Mouse (Mus musculus): ENCODE measurements around the gene Lsm7. TPM values are rescaled to one million over a fixed set of nuclear protein-coding genes. Genes with fewer than 3 reads are reported as not detected.

The Lsm7 gene
- polyA plus RNA-seq, 1 experiment, result 150 TPM

DNA sequence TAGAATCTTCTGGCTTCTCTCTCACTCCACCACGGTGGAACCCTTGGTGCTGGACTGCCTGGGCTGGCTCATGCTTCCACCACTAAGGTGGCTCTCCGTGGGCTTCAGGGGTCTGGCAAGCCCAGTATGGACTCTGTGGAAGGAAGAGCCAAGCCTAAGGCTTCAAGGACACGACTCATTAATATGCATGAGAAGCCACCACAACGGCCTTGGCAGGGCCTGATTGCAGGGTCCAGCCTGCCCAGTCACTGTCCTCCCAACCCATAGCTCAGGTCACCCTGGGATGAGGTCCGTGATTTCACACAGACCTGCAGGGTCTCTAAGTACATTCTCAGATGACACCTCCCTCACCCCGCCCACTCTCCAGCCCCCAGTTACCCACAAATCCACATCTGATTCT, 15.2 kb downstream of the Lsm7 start:
- no peaks in the 10 kb centered on the region for H3K79me2 ChIP-seq (ENCODE audit: control insufficient read depth, insufficient read depth)
- H3K27me3 ChIP-seq (ENCODE audit: control insufficient read depth, insufficient read depth, insufficient read length), result peaks cover 31% of the 10 kb centered on the region
- H3ac ChIP-seq (ENCODE audit: control insufficient read depth, insufficient read length), result no peak overlapping the region
- no peaks in the 10 kb centered on the region for H3K36me3 ChIP-seq (ENCODE audit: control insufficient read depth, insufficient read depth)
- H3K4me2 ChIP-seq (ENCODE audit: low read depth), result no peak overlapping the region
- no peak overlapping the region for H3K4me3 ChIP-seq
- TF ChIP-seq POLR2AphosphoS2 (IDR thresholded peaks at IDR 0.05; ENCODE audit: insufficient read length, low read depth), result no peak
- TF ChIP-seq MYOG (IDR thresholded peaks at IDR 0.05; ENCODE audit: control insufficient read depth in 1 of 3, insufficient read depth in 1 of 3, insufficient read length in 2 of 3, low read depth in 2 of 3), result no peak
- no peak for TF ChIP-seq CEBPB (IDR thresholded peaks at IDR 0.05; ENCODE audit: insufficient read depth, poor library complexity, severe bottlenecking)
- TF ChIP-seq USF1 (IDR thresholded peaks at IDR 0.05; ENCODE audit: low read depth), result no peak
- no peak for TF ChIP-seq TCF3 (IDR thresholded peaks at IDR 0.05; ENCODE audit: insufficient read length, low read depth)
- TF ChIP-seq MAX (IDR thresholded peaks at IDR 0.05; ENCODE audit: low read depth), result no peak
- no peak for TF ChIP-seq TCF12 (IDR thresholded peaks at IDR 0.05; ENCODE audit: insufficient read depth, poor library complexity, severe bottlenecking)
- TF ChIP-seq REST (IDR thresholded peaks at IDR 0.05; ENCODE audit: insufficient read depth, insufficient read length), result no peak
- TF ChIP-seq SRF (IDR thresholded peaks at IDR 0.05; ENCODE audit: control insufficient read depth, insufficient read length, low read depth), result no peak
- no peak for TF ChIP-seq MYOD1 (IDR thresholded peaks at IDR 0.05; ENCODE audit: control insufficient read depth in 1 of 3, insufficient read length in 2 of 3, low read depth in 2 of 3)
- no peak for TF ChIP-seq POLR2A (IDR thresholded peaks at IDR 0.05; ENCODE audit: insufficient read length, low read depth)
- TF ChIP-seq E2F4 (IDR thresholded peaks at IDR 0.05; ENCODE audit: insufficient read depth), result no peak

DNA sequence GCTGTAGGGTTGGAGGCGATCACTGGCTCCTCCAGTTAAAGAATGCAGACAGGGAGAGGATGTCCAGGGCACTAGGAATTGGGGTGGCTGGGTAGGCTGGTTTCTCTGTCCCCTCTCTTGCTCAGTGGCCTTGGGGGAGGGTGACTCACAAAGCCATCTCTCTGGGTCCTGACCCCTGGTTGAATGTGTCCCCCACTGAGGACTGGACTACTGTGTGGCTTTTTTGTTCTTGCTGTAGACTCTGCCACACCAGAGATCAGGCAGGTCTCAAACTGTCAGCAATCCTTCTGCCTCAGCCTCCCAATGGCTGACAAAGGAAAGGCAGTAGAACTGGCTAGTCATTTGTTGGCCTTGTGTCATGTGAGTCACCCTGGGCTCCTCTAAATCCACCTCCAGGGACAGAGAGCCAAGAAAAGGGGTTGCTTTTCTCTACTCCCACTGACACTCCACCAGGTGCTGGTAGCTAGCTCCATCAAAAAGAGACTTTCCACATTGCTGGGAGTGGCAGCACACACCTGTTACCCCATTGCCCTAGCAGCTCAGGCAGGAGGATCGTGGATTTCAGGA, 16.6 kb downstream of the Lsm7 start:
- H3K27me3 ChIP-seq (ENCODE audit: control insufficient read depth, insufficient read depth, insufficient read length), result peaks cover 16% of the 10 kb centered on the region
- H3K4me2 ChIP-seq (ENCODE audit: low read depth), result no peak overlapping the region
- H3ac ChIP-seq (ENCODE audit: control insufficient read depth, insufficient read length), result no peak overlapping the region

DNA sequence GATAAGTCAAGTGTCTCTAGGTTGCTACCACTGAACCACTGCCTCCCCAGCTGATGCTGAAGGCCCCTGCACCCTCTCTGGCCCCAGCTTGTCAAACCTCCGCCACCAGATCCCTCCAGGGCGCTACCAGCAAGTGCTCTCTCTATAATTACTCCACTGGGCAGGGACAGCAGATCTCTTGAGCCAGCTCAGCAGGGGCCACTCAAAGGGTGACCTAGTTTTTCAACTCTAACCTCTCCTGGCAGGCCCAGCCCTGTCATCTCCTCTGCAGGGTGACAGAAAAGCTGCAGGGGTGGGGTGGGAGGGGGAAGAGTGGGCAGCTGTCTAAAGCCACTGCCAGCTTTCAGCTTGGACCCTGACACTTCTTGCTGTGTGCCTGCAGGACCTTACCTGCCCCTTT, 17.2 kb downstream of the Lsm7 start:
- TF ChIP-seq POLR2AphosphoS2 (IDR thresholded peaks at IDR 0.05; ENCODE audit: insufficient read length, low read depth) (no peak), MYOG (IDR thresholded peaks at IDR 0.05; ENCODE audit: control insufficient read depth in 1 of 3, insufficient read depth in 1 of 3, insufficient read length in 2 of 3, low read depth in 2 of 3) (no peak), SRF (IDR thresholded peaks at IDR 0.05; ENCODE audit: control insufficient read depth, insufficient read length, low read depth) (no peak), TCF3 (IDR thresholded peaks at IDR 0.05; ENCODE audit: insufficient read length, low read depth) (no peak)
- no peak overlapping the region for H3K4me2 ChIP-seq (ENCODE audit: low read depth)
- H3ac ChIP-seq (ENCODE audit: control insufficient read depth, insufficient read length), result no peak overlapping the region
- no peaks in the 10 kb centered on the region for H3K36me3 ChIP-seq (ENCODE audit: control insufficient read depth, insufficient read depth)
- H3K27me3 ChIP-seq (ENCODE audit: control insufficient read depth, insufficient read depth, insufficient read length), result peaks cover 10% of the 10 kb centered on the region
- no peaks in the 10 kb centered on the region for H3K79me2 ChIP-seq (ENCODE audit: control insufficient read depth, insufficient read depth)
- H3K4me3 ChIP-seq, result no peak overlapping the region

More for the DNA sequence above, 16.6 kb downstream of the Lsm7 start:
- Histone ChIP-seq H3K79me2 (ENCODE audit: control insufficient read depth, insufficient read depth) (no peaks in the 10 kb centered on the region), H3K4me3 (no peak overlapping the region), H3K36me3 (ENCODE audit: control insufficient read depth, insufficient read depth) (no peaks in the 10 kb centered on the region)
- TF ChIP-seq MYOD1 (IDR thresholded peaks at IDR 0.05; ENCODE audit: control insufficient read depth in 1 of 3, insufficient read length in 2 of 3, low read depth in 2 of 3) (peak in 2 of 3 experiments; percentile 2 to 57), TCF3 (IDR thresholded peaks at IDR 0.05; ENCODE audit: insufficient read length, low read depth) (no peak), MYOG (IDR thresholded peaks at IDR 0.05; ENCODE audit: control insufficient read depth in 1 of 3, insufficient read depth in 1 of 3, insufficient read length in 2 of 3, low read depth in 2 of 3) (no peak), SRF (IDR thresholded peaks at IDR 0.05; ENCODE audit: control insufficient read depth, insufficient read length, low read depth) (no peak), REST (IDR thresholded peaks at IDR 0.05; ENCODE audit: insufficient read depth, insufficient read length) (no peak)

DNA sequence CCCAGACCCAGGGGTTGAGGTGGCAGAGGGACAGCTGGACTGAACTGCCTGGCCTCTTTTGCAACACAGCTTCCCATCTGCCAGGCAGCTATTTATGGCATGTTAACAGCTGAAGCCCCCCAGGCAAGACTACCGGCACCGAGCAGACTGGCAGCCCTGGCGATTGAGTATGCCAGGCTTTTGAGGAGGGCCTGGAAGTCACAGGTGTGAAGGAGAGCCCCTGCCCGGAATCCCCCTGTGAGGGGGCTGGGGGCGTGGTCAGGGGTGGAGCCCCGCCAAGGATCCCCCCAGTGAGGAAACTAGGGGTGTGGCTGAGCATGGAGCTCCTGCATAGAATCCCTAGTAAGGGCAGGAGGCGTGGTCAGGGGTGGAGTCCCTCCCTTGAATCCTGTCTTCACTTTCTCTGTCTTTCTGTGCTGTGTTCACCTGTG, 18.0 kb downstream of the Lsm7 start:
- no peaks in the 10 kb centered on the region for H3K36me3 ChIP-seq (ENCODE audit: control insufficient read depth, insufficient read depth)
- peak overlapping the region; percentile 31 for H3K4me2 ChIP-seq (ENCODE audit: low read depth)
- H3ac ChIP-seq (ENCODE audit: control insufficient read depth, insufficient read length), result no peak overlapping the region
- no peaks in the 10 kb centered on the region for H3K79me2 ChIP-seq (ENCODE audit: control insufficient read depth, insufficient read depth)
- peaks cover 2% of the 10 kb centered on the region for H3K27me3 ChIP-seq (ENCODE audit: control insufficient read depth, insufficient read depth, insufficient read length)
- TF ChIP-seq TCF3 (IDR thresholded peaks at IDR 0.05; ENCODE audit: insufficient read length, low read depth), result peak; percentile 84
- TF ChIP-seq MYOG (IDR thresholded peaks at IDR 0.05; ENCODE audit: control insufficient read depth in 1 of 3, insufficient read depth in 1 of 3, insufficient read length in 2 of 3, low read depth in 2 of 3), result peak; percentile 91 to 95 (median 94)
- peak; percentile 62 to 96 (median 88) for TF ChIP-seq MYOD1 (IDR thresholded peaks at IDR 0.05; ENCODE audit: control insufficient read depth in 1 of 3, insufficient read length in 2 of 3, low read depth in 2 of 3)
- TF ChIP-seq POLR2A (IDR thresholded peaks at IDR 0.05; ENCODE audit: insufficient read length, low read depth), result no peak
- no peak for TF ChIP-seq SRF (IDR thresholded peaks at IDR 0.05; ENCODE audit: control insufficient read depth, insufficient read length, low read depth)
- TF ChIP-seq CEBPB (IDR thresholded peaks at IDR 0.05; ENCODE audit: insufficient read depth, poor library complexity, severe bottlenecking), result peak; percentile 70; the same call in 1 of the 2 replicates
- peak; percentile 83 for TF ChIP-seq TCF12 (IDR thresholded peaks at IDR 0.05; ENCODE audit: insufficient read depth, poor library complexity, severe bottlenecking)
- H3K4me3 ChIP-seq, result no peak overlapping the region

DNA sequence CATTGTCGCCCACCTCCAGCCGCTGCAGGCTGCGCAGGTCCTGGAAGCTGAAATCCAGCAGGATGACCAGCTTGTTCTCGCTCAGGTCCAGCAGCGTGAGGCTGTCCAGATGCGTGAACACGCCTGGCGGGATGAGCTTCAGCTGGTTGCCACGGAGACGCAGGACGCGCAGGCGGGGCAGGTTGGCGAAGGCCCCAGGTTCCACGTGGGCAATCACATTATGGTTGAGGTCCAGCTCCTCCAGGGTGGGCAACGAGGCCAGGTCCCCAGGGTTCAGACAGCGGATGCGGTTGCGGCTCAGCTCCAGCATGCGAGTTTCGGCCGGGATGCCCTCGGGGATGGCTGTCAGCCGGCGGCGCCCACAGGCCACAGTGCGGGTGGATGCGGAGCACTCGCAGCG, 19.4 kb downstream of the Lsm7 start:
- peaks cover 2% of the 10 kb centered on the region for H3K36me3 ChIP-seq (ENCODE audit: control insufficient read depth, insufficient read depth)
- no peaks in the 10 kb centered on the region for H3K79me2 ChIP-seq (ENCODE audit: control insufficient read depth, insufficient read depth)
- TF ChIP-seq POLR2AphosphoS2 (IDR thresholded peaks at IDR 0.05; ENCODE audit: insufficient read length, low read depth), result no peak
- no peak for TF ChIP-seq MYOG (IDR thresholded peaks at IDR 0.05; ENCODE audit: control insufficient read depth in 1 of 3, insufficient read depth in 1 of 3, insufficient read length in 2 of 3, low read depth in 2 of 3)
- TF ChIP-seq MYOD1 (IDR thresholded peaks at IDR 0.05; ENCODE audit: control insufficient read depth in 1 of 3, insufficient read length in 2 of 3, low read depth in 2 of 3), result no peak
- TF ChIP-seq E2F4 (IDR thresholded peaks at IDR 0.05; ENCODE audit: insufficient read depth), result no peak
- no peak for TF ChIP-seq TCF12 (IDR thresholded peaks at IDR 0.05; ENCODE audit: insufficient read depth, poor library complexity, severe bottlenecking)
- TF ChIP-seq REST (IDR thresholded peaks at IDR 0.05; ENCODE audit: insufficient read depth, insufficient read length), result no peak
- no peak for TF ChIP-seq SRF (IDR thresholded peaks at IDR 0.05; ENCODE audit: control insufficient read depth, insufficient read length, low read depth)
- TF ChIP-seq TCF3 (IDR thresholded peaks at IDR 0.05; ENCODE audit: insufficient read length, low read depth), result no peak
- TF ChIP-seq USF1 (IDR thresholded peaks at IDR 0.05; ENCODE audit: low read depth), result no peak
- TF ChIP-seq POLR2A (IDR thresholded peaks at IDR 0.05; ENCODE audit: insufficient read length, low read depth), result no peak
- TF ChIP-seq MAX (IDR thresholded peaks at IDR 0.05; ENCODE audit: low read depth), result no peak
- no peak for TF ChIP-seq CEBPB (IDR thresholded peaks at IDR 0.05; ENCODE audit: insufficient read depth, poor library complexity, severe bottlenecking)
- H3ac ChIP-seq (ENCODE audit: control insufficient read depth, insufficient read length), result no peak overlapping the region
- no peak overlapping the region for H3K4me3 ChIP-seq
- no peak overlapping the region for H3K4me2 ChIP-seq (ENCODE audit: low read depth)
- H3K27me3 ChIP-seq (ENCODE audit: control insufficient read depth, insufficient read depth, insufficient read length), result no peaks in the 10 kb centered on the region
